Mouse (Mus musculus) stomach, postnatal 0 days (tissue): ENCODE data around the gene Usp50.

Experiments used
- CTCF ChIP-seq: IDR thresholded peaks from 2 replicates; pipeline ENCODE4 v1.5.1; 2016; ENCODE audit warnings: antibody characterized with exemption, low read depth, mild to moderate bottlenecking, moderate library complexity
- EP300 ChIP-seq: optimal IDR thresholded peaks from 2 replicates; pipeline ENCODE3; 2016; ENCODE audit warnings: antibody characterized with exemption

DNA sequence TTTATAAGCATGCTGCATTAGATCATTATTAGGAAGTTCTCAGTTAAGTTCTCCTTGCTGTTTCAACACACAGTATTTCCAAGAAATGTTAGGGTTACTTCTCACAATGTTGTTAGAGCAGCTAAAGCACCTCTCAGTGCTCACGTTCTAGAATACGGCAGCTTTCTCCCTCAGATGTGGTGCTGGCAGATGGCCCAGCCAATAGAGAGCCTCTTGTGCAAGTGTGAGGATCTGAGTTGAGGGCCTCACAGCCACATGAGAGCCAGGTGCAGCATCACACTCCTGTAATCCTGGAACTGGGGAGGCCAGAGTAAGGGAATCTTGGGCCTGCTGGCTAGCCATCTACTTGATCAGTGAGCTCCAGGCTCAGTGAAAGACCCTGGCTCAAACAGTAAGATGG is 43.0 kb downstream of the Usp50 start:
- no peak for TF ChIP-seq CTCF
- no peak for TF ChIP-seq EP300
